Mouse (Mus musculus): ENCODE data around the gene Stx6.

DNA sequence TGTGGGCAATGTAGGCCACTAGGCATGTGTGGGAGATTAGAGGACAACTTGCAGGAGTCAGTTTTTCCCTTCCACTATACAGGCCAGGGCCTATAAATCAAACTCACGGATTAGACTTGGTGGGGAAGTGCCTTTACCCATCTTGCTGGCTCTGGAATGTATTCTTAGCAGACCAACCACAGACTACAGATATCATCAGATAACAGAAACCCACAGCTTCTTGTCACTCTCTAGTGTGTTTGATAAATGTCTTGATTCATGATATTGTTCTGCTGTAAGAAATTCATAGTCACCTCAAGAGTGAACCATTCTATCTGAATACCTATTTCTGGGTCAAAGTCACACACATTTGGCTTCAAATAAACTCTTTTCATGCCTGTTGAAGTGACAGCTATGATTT lies 38.8 kb upstream of the Stx6 start:
- TF ChIP-seq POLR2A (IDR thresholded peaks at IDR 0.05; ENCODE audit: borderline replicate concordance, low read depth, low read length) (no peak), CTCF (IDR thresholded peaks at IDR 0.05; ENCODE audit: low read depth, low read length) (no peak)

All from bone marrow macrophage, adult 2 months (primary cell).